In the genomic region with DNA sequence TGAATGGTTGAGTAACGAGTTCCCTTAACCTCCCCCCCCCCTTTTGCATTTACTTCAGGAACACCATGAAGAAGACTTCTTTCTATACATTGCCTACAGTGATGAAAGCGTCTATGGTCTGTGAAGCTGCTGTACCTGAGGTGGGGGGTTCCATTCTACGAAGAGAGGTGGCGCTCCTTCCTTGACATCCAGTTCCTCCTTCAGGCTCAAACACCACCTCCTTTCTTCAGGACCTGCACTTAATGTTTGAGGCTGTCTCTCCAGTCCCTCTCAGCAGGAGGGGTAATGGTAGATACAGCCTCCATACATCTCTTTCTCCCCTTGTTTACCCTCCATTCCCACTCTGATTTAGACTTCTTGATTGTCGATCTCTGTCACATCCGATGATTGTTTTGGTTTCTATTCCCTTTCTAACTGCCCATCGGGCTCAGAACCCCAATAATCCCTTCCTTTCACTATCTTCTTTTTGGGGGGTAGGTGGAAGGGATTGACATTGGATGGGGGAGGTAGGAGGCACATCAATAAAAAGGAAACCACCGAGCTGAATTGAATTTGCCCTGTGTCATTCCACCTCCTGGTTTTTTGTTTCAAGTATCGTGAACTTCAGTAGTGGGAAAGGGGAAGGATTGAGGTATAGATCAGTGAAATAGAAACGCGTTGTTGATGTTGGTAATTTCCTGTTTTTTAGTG, we compare ENCODE assay signal across 8 mouse cellular contexts. TPM values are rescaled to one million over a fixed set of nuclear protein-coding genes. Genes with fewer than 3 reads are reported as not detected.
DNase-seq lines count a peak whose midpoint lies in the region; ATAC-seq and TF ChIP-seq lines count a peak whose summit lies in the region.

No protein-coding gene starts in this region.

- no peak for ATAC-seq in hindbrain, embryonic 13.5 days (ENCODE audit: low FRiP score)
- ATAC-seq in embryonic facial prominence, embryonic 14.5 days (ENCODE audit: low read depth), result no peak
- ATAC-seq in liver, embryonic 14.5 days (ENCODE audit: insufficient read depth), result no peak

- peak overlapping the region; percentile 99 for H3K4me3 ChIP-seq in hindbrain, embryonic 10.5 days
- H3K4me3 ChIP-seq in hindbrain, embryonic 13.5 days, result no peak overlapping the region
- no peak overlapping the region for H3K4me3 ChIP-seq in ES-Bruce4 (ENCODE audit: low read depth, low read length)
- H3K4me3 ChIP-seq in embryonic facial prominence, embryonic 14.5 days (ENCODE audit: low read depth, low read length), result peak overlapping the region; percentile 64
- peak overlapping the region in 1 of 2 experiments; percentile 97; a peak in 2 of 4 replicates for H3K4me3 ChIP-seq in liver, embryonic 14.5 days (ENCODE audit: insufficient read depth in 1 of 2, low read depth in 2 of 2, low read length in 2 of 2)
- H3K4me3 ChIP-seq in left cerebral cortex, adult 2 months, result no peak overlapping the region

- no peak overlapping the region for H3K4me2 ChIP-seq in hindbrain, embryonic 13.5 days
- peak overlapping the region; percentile 35 for H3K4me2 ChIP-seq in embryonic facial prominence, embryonic 14.5 days (ENCODE audit: low read depth, low read length)
- H3K4me2 ChIP-seq in liver, embryonic 14.5 days (ENCODE audit: low read depth), result peak overlapping the region; percentile 91

- intact Hi-C loops in left cerebral cortex, adult 2 months (cut with DNase I), result loop anchor here (2.0 kb wide), 1 partner anchor 14 kb away; a partner anchor contains a TSS

- WGBS in hindbrain, embryonic 10.5 days, result 87% methylated on average over 11 of the region's 11 CpGs
- WGBS in hindbrain, embryonic 13.5 days, result 92% methylated on average over 11 of the region's 11 CpGs
- 87% methylated on average over 11 of the region's 11 CpGs for WGBS in embryonic facial prominence, embryonic 14.5 days
- WGBS in liver, embryonic 14.5 days (ENCODE audit: insufficient replicate concordance), result 79% methylated on average over 11 of the region's 11 CpGs

- H3K36me3 ChIP-seq in hindbrain, embryonic 10.5 days, result peaks cover 48% of the 10 kb centered on the region
- H3K36me3 ChIP-seq in hindbrain, embryonic 13.5 days, result peaks cover 45% of the 10 kb centered on the region
- peaks cover 21% of the 10 kb centered on the region for H3K36me3 ChIP-seq in ES-Bruce4 (ENCODE audit: control insufficient read depth, insufficient read depth, low read length, poor library complexity, severe bottlenecking)
- H3K36me3 ChIP-seq in embryonic facial prominence, embryonic 14.5 days (ENCODE audit: control insufficient read depth, insufficient read depth, low read length), result peaks cover 46% of the 10 kb centered on the region
- peaks cover 41% of the 10 kb centered on the region for H3K36me3 ChIP-seq in liver, embryonic 14.5 days (replicated peaks; ENCODE audit: control insufficient read depth, insufficient read depth, low read depth)

- TF ChIP-seq POLR2A in ES-Bruce4 (IDR thresholded peaks at IDR 0.05; ENCODE audit: insufficient read depth, low read length), result no peak

- H3K27me3 ChIP-seq in hindbrain, embryonic 10.5 days (ENCODE audit: insufficient read depth, poor library complexity, severe bottlenecking), result no peaks in the 10 kb centered on the region
- no peaks in the 10 kb centered on the region for H3K27me3 ChIP-seq in hindbrain, embryonic 13.5 days
- H3K27me3 ChIP-seq in ES-Bruce4 (ENCODE audit: control insufficient read depth, insufficient read depth, low read length, poor library complexity, severe bottlenecking), result no peaks in the 10 kb centered on the region
- no peaks in the 10 kb centered on the region for H3K27me3 ChIP-seq in embryonic facial prominence, embryonic 14.5 days (replicated peaks; ENCODE audit: control insufficient read depth, insufficient read depth, low read length)
- H3K27me3 ChIP-seq in liver, embryonic 14.5 days (ENCODE audit: control insufficient read depth, insufficient read depth, low read length), result no peaks in the 10 kb centered on the region

- TF ChIP-seq CTCF in ES-Bruce4 (IDR thresholded peaks at IDR 0.05; ENCODE audit: low read depth, low read length), result peak; percentile 30
- TF ChIP-seq CTCF in liver, embryonic 14.5 days (IDR thresholded peaks at IDR 0.05; ENCODE audit: low read depth), result 0 out of 2 replicates have a peak, but pooled peaks have one; percentile 33
- TF ChIP-seq CTCF in left cerebral cortex, adult 2 months (IDR thresholded peaks at IDR 0.05), result no peak

- no peak for DNase-seq in hindbrain, embryonic 10.5 days (ENCODE audit: low spot score)
- DNase-seq in embryonic facial prominence, embryonic 14.5 days (ENCODE audit: low spot score), result no peak
- no peak for DNase-seq in liver, embryonic 14.5 days (ENCODE audit: low read depth in 3 of 3, low spot score in 3 of 3)
- DNase-seq in right cerebral cortex, postnatal 4 days, result no peak
- DNase-seq in left cerebral cortex, adult 2 months (ENCODE audit: extremely low spot score in 1 of 2, low spot score in 2 of 2), result no peak
- no peak for DNase-seq in adrenal gland, adult 2 months

- H3K27ac ChIP-seq in hindbrain, embryonic 10.5 days, result no peak overlapping the region
- H3K27ac ChIP-seq in hindbrain, embryonic 13.5 days, result no peak overlapping the region
- no peak overlapping the region for H3K27ac ChIP-seq in ES-Bruce4 (ENCODE audit: insufficient read depth, low read length)
- no peak overlapping the region; the same call in 1 of the 2 replicates for H3K27ac ChIP-seq in embryonic facial prominence, embryonic 14.5 days (replicated peaks; ENCODE audit: low read depth, low read length)
- peak overlapping the region; percentile 91 for H3K27ac ChIP-seq in liver, embryonic 14.5 days
- H3K27ac ChIP-seq in left cerebral cortex, adult 2 months, result no peak overlapping the region

- TF ChIP-seq EP300 in ES-Bruce4 (IDR thresholded peaks at IDR 0.05; ENCODE audit: insufficient read depth, low read depth, low read length), result no peak
- TF ChIP-seq EP300 in liver, embryonic 14.5 days (IDR thresholded peaks at IDR 0.05; ENCODE audit: low read depth), result no peak

- no peak overlapping the region for H3K9ac ChIP-seq in hindbrain, embryonic 13.5 days
- H3K9ac ChIP-seq in ES-Bruce4 (ENCODE audit: low read depth, poor library complexity, severe bottlenecking), result no peak overlapping the region
- no peak overlapping the region for H3K9ac ChIP-seq in embryonic facial prominence, embryonic 14.5 days (ENCODE audit: low read depth, low read length)
- no peak overlapping the region for H3K9ac ChIP-seq in liver, embryonic 14.5 days (replicated peaks)

- peaks cover 54% of the 10 kb centered on the region for H3K4me1 ChIP-seq in hindbrain, embryonic 10.5 days (replicated peaks)
- peaks cover 43% of the 10 kb centered on the region for H3K4me1 ChIP-seq in hindbrain, embryonic 13.5 days (replicated peaks)
- no peaks in the 10 kb centered on the region for H3K4me1 ChIP-seq in ES-Bruce4 (ENCODE audit: control insufficient read depth, insufficient read depth, low read length)
- H3K4me1 ChIP-seq in embryonic facial prominence, embryonic 14.5 days (ENCODE audit: control insufficient read depth, insufficient read depth, low read length), result peaks cover 17% of the 10 kb centered on the region
- peaks cover 18 to 25% of the 10 kb centered on the region in 2 experiments for H3K4me1 ChIP-seq in liver, embryonic 14.5 days (replicated peaks; ENCODE audit: control insufficient read depth in 2 of 2, insufficient read depth in 2 of 2, low read length in 1 of 2)

- H3K9me3 ChIP-seq in hindbrain, embryonic 10.5 days, result no peaks in the 10 kb centered on the region
- H3K9me3 ChIP-seq in hindbrain, embryonic 13.5 days, result no peaks in the 10 kb centered on the region
- H3K9me3 ChIP-seq in ES-Bruce4 (replicated peaks; ENCODE audit: control insufficient read depth, insufficient read depth, low read length, poor library complexity, severe bottlenecking), result no peaks in the 10 kb centered on the region
- H3K9me3 ChIP-seq in embryonic facial prominence, embryonic 14.5 days (ENCODE audit: control insufficient read depth, low read length), result no peaks in the 10 kb centered on the region
- no peaks in the 10 kb centered on the region for H3K9me3 ChIP-seq in liver, embryonic 14.5 days (ENCODE audit: control insufficient read depth, low read length)

RNA-seq across cellular contexts. Expression of a gene that starts 1.0 kb away (rescaled TPM):
- polyA plus RNA-seq in hindbrain, embryonic 10.5 days (2016; fragmentation: Nextera tagmentation; extraction: Ambion mirVana), result 93.7 and 98.1 TPM in 2 replicates
- 72.9 and 74.8 TPM in 2 replicates for polyA plus RNA-seq in hindbrain, embryonic 13.5 days (2015; fragmentation: Nextera tagmentation; extraction: Ambion mirVana)
- polyA plus RNA-seq in ES-Bruce4 (2011; ENCODE audit: insufficient read depth, insufficient read length, low read depth, missing spikeins), result 75.6 and 83.0 TPM in 2 replicates
- polyA plus RNA-seq in embryonic facial prominence, embryonic 14.5 days (2014; fragmentation: Nextera tagmentation; extraction: Ambion mirVana), result 47.0 and 49.3 TPM in 2 replicates
- 10.8 and 14.8 TPM in 2 replicates for polyA plus RNA-seq in liver, embryonic 14.5 days (2012; rRNA removed)
- polyA plus RNA-seq in liver, embryonic 14.5 days (2014; fragmentation: Nextera tagmentation; extraction: Ambion mirVana), result 11.9 and 12.1 TPM in 2 replicates
- 10 to 100 TPM; 44.3 to 48.9 TPM for total RNA-seq in left cerebral cortex, adult 2 months (2021)
- total RNA-seq in adrenal gland, adult 2 months (2021), result 10 to 100 TPM; 52.2 to 57.6 TPM
- polyA plus RNA-seq in adrenal gland, adult 2 months (2012; rRNA removed), result 9.7 and 19.0 TPM in 2 replicates

RNA-seq across cellular contexts. Expression of a gene that starts 3.6 kb away (rescaled TPM):
- polyA plus RNA-seq in hindbrain, embryonic 10.5 days (2016; fragmentation: Nextera tagmentation; extraction: Ambion mirVana), result 421 and 580 TPM in 2 replicates
- polyA plus RNA-seq in hindbrain, embryonic 13.5 days (2015; fragmentation: Nextera tagmentation; extraction: Ambion mirVana), result 670 and 709 TPM in 2 replicates
- polyA plus RNA-seq in ES-Bruce4 (2011; ENCODE audit: insufficient read depth, insufficient read length, low read depth, missing spikeins), result 141 and 144 TPM in 2 replicates
- polyA plus RNA-seq in embryonic facial prominence, embryonic 14.5 days (2014; fragmentation: Nextera tagmentation; extraction: Ambion mirVana), result 577 and 590 TPM in 2 replicates
- 134 and 140 TPM in 2 replicates for polyA plus RNA-seq in liver, embryonic 14.5 days (2012; rRNA removed)
- polyA plus RNA-seq in liver, embryonic 14.5 days (2014; fragmentation: Nextera tagmentation; extraction: Ambion mirVana), result 296 and 300 TPM in 2 replicates
- total RNA-seq in left cerebral cortex, adult 2 months (2021), result 100 to 1,000 TPM; 209 to 215 TPM
- total RNA-seq in adrenal gland, adult 2 months (2021), result 100 to 1,000 TPM; 487 to 580 TPM
- 226 and 315 TPM in 2 replicates for polyA plus RNA-seq in adrenal gland, adult 2 months (2012; rRNA removed)

RNA-seq across cellular contexts. Expression of a gene that starts 5.8 kb away (rescaled TPM):
- polyA plus RNA-seq in hindbrain, embryonic 10.5 days (2016; fragmentation: Nextera tagmentation; extraction: Ambion mirVana), result 50.3 and 51.8 TPM in 2 replicates
- polyA plus RNA-seq in hindbrain, embryonic 13.5 days (2015; fragmentation: Nextera tagmentation; extraction: Ambion mirVana), result 26.8 and 28.6 TPM in 2 replicates
- 60.1 and 63.3 TPM in 2 replicates for polyA plus RNA-seq in ES-Bruce4 (2011; ENCODE audit: insufficient read depth, insufficient read length, low read depth, missing spikeins)
- 30.8 and 36.2 TPM in 2 replicates for polyA plus RNA-seq in embryonic facial prominence, embryonic 14.5 days (2014; fragmentation: Nextera tagmentation; extraction: Ambion mirVana)
- 4.2 and 4.6 TPM in 2 replicates for polyA plus RNA-seq in liver, embryonic 14.5 days (2012; rRNA removed)
- 3.4 and 4.2 TPM in 2 replicates for polyA plus RNA-seq in liver, embryonic 14.5 days (2014; fragmentation: Nextera tagmentation; extraction: Ambion mirVana)
- 10 to 100 TPM; 32.6 to 32.9 TPM for total RNA-seq in left cerebral cortex, adult 2 months (2021)
- 10 to 100 TPM; 11.2 to 12.2 TPM for total RNA-seq in adrenal gland, adult 2 months (2021)
- polyA plus RNA-seq in adrenal gland, adult 2 months (2012; rRNA removed), result 20.2 and 22.2 TPM in 2 replicates

RNA-seq across cellular contexts. Expression of a gene that starts 12.2 kb away (rescaled TPM):
- polyA plus RNA-seq in hindbrain, embryonic 10.5 days (2016; fragmentation: Nextera tagmentation; extraction: Ambion mirVana), result 156 and 167 TPM in 2 replicates
- 149 and 154 TPM in 2 replicates for polyA plus RNA-seq in hindbrain, embryonic 13.5 days (2015; fragmentation: Nextera tagmentation; extraction: Ambion mirVana)
- polyA plus RNA-seq in ES-Bruce4 (2011; ENCODE audit: insufficient read depth, insufficient read length, low read depth, missing spikeins), result 77.6 and 80.1 TPM in 2 replicates
- 109 and 116 TPM in 2 replicates for polyA plus RNA-seq in embryonic facial prominence, embryonic 14.5 days (2014; fragmentation: Nextera tagmentation; extraction: Ambion mirVana)
- polyA plus RNA-seq in liver, embryonic 14.5 days (2012; rRNA removed), result 44.0 and 46.1 TPM in 2 replicates
- polyA plus RNA-seq in liver, embryonic 14.5 days (2014; fragmentation: Nextera tagmentation; extraction: Ambion mirVana), result 70.2 and 74.0 TPM in 2 replicates
- 10 to 100 TPM; 90.9 to 93.8 TPM for total RNA-seq in left cerebral cortex, adult 2 months (2021)
- total RNA-seq in adrenal gland, adult 2 months (2021), result 10 to 100 TPM; 61.9 to 91.9 TPM
- polyA plus RNA-seq in adrenal gland, adult 2 months (2012; rRNA removed), result 45.0 and 45.6 TPM in 2 replicates

RNA-seq across cellular contexts. Expression of a gene that starts 13.6 kb away (rescaled TPM):
- polyA plus RNA-seq in hindbrain, embryonic 10.5 days (2016; fragmentation: Nextera tagmentation; extraction: Ambion mirVana), result 22.6 and 25.7 TPM in 2 replicates
- polyA plus RNA-seq in hindbrain, embryonic 13.5 days (2015; fragmentation: Nextera tagmentation; extraction: Ambion mirVana), result 22.4 and 22.7 TPM in 2 replicates
- 61.9 and 63.4 TPM in 2 replicates for polyA plus RNA-seq in ES-Bruce4 (2011; ENCODE audit: insufficient read depth, insufficient read length, low read depth, missing spikeins)
- 37.4 and 39.2 TPM in 2 replicates for polyA plus RNA-seq in embryonic facial prominence, embryonic 14.5 days (2014; fragmentation: Nextera tagmentation; extraction: Ambion mirVana)
- polyA plus RNA-seq in liver, embryonic 14.5 days (2012; rRNA removed), result 23.6 and 32.3 TPM in 2 replicates
- 9.7 and 10.7 TPM in 2 replicates for polyA plus RNA-seq in liver, embryonic 14.5 days (2014; fragmentation: Nextera tagmentation; extraction: Ambion mirVana)
- 100 to 1,000 TPM; 116 to 124 TPM for total RNA-seq in left cerebral cortex, adult 2 months (2021)
- 100 to 1,000 TPM; 130 to 136 TPM for total RNA-seq in adrenal gland, adult 2 months (2021)
- polyA plus RNA-seq in adrenal gland, adult 2 months (2012; rRNA removed), result 106 and 117 TPM in 2 replicates

Comparison
In these comparisons a context has a peak if more than half of its experiments do, and no peak if none do; other contexts are left out.
1. H3K4me3 ChIP-seq: peak in hindbrain, embryonic 10.5 days (single experiment) and embryonic facial prominence, embryonic 14.5 days (single experiment); none in hindbrain, embryonic 13.5 days (single experiment), ES-Bruce4 (single experiment) and left cerebral cortex, adult 2 months (single experiment).